Mouse (Mus musculus): ENCODE results near the gene Nfat5.

GRCm38 (mm10) chr8:107329595-107329994 lies 36.3 kb downstream of the Nfat5 start:
- no peak for TF ChIP-seq POLR2A (IDR thresholded peaks at IDR 0.05; ENCODE audit: insufficient read length, low read depth)
- TF ChIP-seq CEBPB (IDR thresholded peaks at IDR 0.05; ENCODE audit: insufficient read depth, poor library complexity, severe bottlenecking): no peak
- no peak for TF ChIP-seq E2F4 (IDR thresholded peaks at IDR 0.05; ENCODE audit: insufficient read depth)
- TF ChIP-seq TCF12 (IDR thresholded peaks at IDR 0.05; ENCODE audit: insufficient read depth, poor library complexity, severe bottlenecking): no peak
- no peak for TF ChIP-seq MAX (IDR thresholded peaks at IDR 0.05; ENCODE audit: low read depth)
- no peak for TF ChIP-seq TCF3 (IDR thresholded peaks at IDR 0.05; ENCODE audit: insufficient read length, low read depth)
- TF ChIP-seq USF1 (IDR thresholded peaks at IDR 0.05; ENCODE audit: low read depth): no peak
